Mouse (Mus musculus) heart, embryonic 12.5 days (tissue): ENCODE data around the gene Dmp1. TPM values are rescaled to one million over a fixed set of nuclear protein-coding genes. Genes with fewer than 3 reads are reported as not detected.

Experiments used
- ATAC-seq: fragments of 200-750 bp; cut with Nextera tagmentation; 2 replicates; pipeline ENCODE4 v1.8.0; 2017; ENCODE audit warnings: moderate TSS enrichment, moderate library complexity; ENCODE audit not compliant: insufficient number of reproducible peaks, low FRiP score
- H3K27ac ChIP-seq: fragments of 300-500 bp; sonication (generic); 2 replicates; pipeline ENCODE4 v1.5.1; 2016; ENCODE audit warnings: mild to moderate bottlenecking, moderate library complexity; ENCODE audit not compliant: poor library complexity, severe bottlenecking
- H3K27me3 ChIP-seq: fragments of 300-500 bp; sonication (generic); replicated peaks from 2 replicates; pipeline ENCODE4 v1.6.1; 2016; ENCODE audit warnings: mild to moderate bottlenecking, moderate library complexity
- H3K36me3 ChIP-seq: fragments of 300-500 bp; sonication (generic); 2 replicates; pipeline ENCODE4 v1.6.1; 2016; ENCODE audit warnings: mild to moderate bottlenecking, moderate library complexity
- H3K4me1 ChIP-seq: fragments of 300-500 bp; sonication (generic); replicated peaks from 2 replicates; pipeline ENCODE4 v1.6.1; 2016; ENCODE audit warnings: mild to moderate bottlenecking
- H3K4me2 ChIP-seq: fragments of 300-500 bp; sonication (generic); 2 replicates; pipeline ENCODE4 v1.6.1; 2016; ENCODE audit warnings: mild to moderate bottlenecking, moderate library complexity
- H3K4me3 ChIP-seq: fragments of 300-500 bp; sonication (generic); 2 replicates; pipeline ENCODE4 v1.5.1; 2016; ENCODE audit warnings: mild to moderate bottlenecking
- H3K9ac ChIP-seq: fragments of 300-500 bp; sonication (generic); 2 replicates; pipeline ENCODE4 v1.6.1; 2016; ENCODE audit warnings: mild to moderate bottlenecking, moderate library complexity
- H3K9me3 ChIP-seq: fragments of 300-500 bp; sonication (generic); replicated peaks from 2 replicates; pipeline ENCODE4 v1.6.1; 2016; ENCODE audit warnings: mild to moderate bottlenecking, moderate library complexity
- WGBS: fragments of 180-500 bp; shearing (Covaris S2); methylation state at CpG from one replicate; pipeline ENCODE4 v1.1.7; 2016; 5-methylcytosine and 5-hydroxymethylcytosine counted together
- polyA plus RNA-seq: library from polyadenylated mRNA; unstranded; fragments of >200 nt; fragmentation: Nextera tagmentation; extraction: Ambion mirVana; gene quantifications from 2 replicates; pipeline ENCODE4 v1.2.1, GENCODE M21; 2016

Gene Dmp1
- not detected in 2 replicates for polyA plus RNA-seq

DNA sequence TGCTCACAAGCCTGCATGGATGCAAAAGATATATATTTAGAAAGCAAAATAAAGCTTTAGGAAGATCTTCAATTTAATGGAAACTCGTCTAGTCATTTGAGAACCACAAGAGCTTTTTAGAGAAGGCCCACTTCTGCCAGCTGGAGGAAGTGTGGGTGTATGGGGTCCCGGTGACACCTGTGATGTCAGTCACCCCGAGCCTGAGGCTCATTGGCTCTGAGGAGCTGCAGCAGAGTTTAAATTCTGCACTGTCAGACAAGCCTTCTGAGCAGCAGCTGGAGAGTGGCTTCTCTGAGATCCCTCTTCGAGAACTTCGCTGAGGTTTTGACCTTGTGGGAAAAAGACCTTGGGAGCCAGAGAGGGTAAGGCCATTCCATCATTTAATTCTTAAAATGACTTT, at the start of gene Dmp1:
Dmp1 (plus strand) TSS at position 263 of the 400 bp plus-strand sequence.
- Histone ChIP-seq H3K36me3 (no peaks in the 10 kb centered on the region), H3K9me3 (no peaks in the 10 kb centered on the region), H3K9ac (no peak within 1 kb of the TSS), H3K27ac (no peak within 1 kb of the TSS), H3K27me3 (no peaks in the 10 kb centered on the region), H3K4me1 (no peaks in the 10 kb centered on the region), H3K4me3 (no peak within 1 kb of the TSS), H3K4me2 (no peak within 1 kb of the TSS)
- 63% methylated on average over 5 of the region's 5 CpGs for WGBS
- ATAC-seq = no peak

DNA sequence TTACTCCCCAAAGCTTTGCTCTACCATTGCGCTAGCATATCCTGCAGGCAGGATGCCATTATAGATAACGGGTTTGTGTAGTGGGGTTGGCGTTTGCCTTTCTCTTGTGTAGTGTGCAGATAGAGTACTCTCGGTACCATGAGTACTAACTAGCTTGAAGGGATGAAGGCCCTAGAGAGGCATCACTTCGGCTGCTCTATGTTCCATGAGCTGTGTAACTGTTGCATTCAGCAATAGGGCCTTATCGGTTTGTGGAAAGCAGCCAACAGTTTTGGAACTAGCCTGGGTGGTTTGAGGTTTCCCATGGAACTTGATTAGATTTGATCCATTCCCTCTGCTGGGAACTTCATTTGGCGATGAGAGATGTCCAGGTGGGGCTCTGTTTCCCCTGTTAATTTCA, 44.7 kb upstream of the Dmp1 start:
- no peak overlapping the region for H3K9ac ChIP-seq
- H3K36me3 ChIP-seq = no peaks in the 10 kb centered on the region
- no peak for ATAC-seq
- H3K9me3 ChIP-seq = no peaks in the 10 kb centered on the region
- no peak overlapping the region for H3K4me3 ChIP-seq
- no peak overlapping the region for H3K27ac ChIP-seq
- WGBS = 73% methylated on average over 7 of the region's 7 CpGs
- H3K4me1 ChIP-seq = no peaks in the 10 kb centered on the region
- no peak overlapping the region for H3K4me2 ChIP-seq
- H3K27me3 ChIP-seq = no peaks in the 10 kb centered on the region

DNA sequence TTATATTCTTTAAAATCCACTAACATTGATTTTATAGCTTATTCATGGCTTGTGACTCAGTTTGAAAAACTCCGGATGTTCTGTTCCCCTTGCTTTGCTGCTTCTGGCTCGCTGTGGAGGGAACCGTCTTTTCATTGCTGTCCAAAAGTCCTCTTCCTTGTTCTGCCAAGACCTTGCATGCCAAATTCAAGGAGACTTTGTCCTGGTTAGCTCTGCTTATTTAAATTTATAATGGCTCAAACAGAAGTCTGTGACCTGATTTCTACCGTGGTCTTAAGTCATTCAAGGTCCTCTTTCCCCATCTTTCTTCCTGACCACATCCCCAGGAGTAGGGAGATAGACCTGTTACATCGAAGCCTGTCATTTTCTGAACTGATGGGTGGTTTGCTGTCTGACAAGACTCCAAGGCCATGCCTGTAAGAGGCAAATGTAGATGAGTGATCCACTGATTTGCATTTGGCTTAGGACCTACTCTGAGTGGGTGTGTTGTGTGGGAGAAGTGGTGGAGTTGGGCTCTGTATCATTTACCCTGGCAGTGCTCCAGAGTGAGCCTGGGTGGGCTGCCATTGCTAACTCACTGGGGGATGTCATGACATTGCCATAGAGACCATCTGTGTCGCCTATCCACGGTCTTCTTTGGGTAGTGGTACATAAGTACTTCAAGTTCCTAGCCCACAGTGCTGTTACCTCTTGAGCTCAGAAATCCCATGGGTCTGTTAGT, 43.9 kb upstream of the Dmp1 start:
- H3K9me3 ChIP-seq = no peaks in the 10 kb centered on the region
- H3K9ac ChIP-seq = no peak overlapping the region
- no peaks in the 10 kb centered on the region for H3K27me3 ChIP-seq
- H3K4me3 ChIP-seq = no peak overlapping the region
- no peaks in the 10 kb centered on the region for H3K4me1 ChIP-seq
- no peak overlapping the region for H3K27ac ChIP-seq
- no peak overlapping the region for H3K4me2 ChIP-seq
- WGBS = 69% methylated on average over 7 of the region's 7 CpGs
- H3K36me3 ChIP-seq = no peaks in the 10 kb centered on the region
- ATAC-seq = no peak

DNA sequence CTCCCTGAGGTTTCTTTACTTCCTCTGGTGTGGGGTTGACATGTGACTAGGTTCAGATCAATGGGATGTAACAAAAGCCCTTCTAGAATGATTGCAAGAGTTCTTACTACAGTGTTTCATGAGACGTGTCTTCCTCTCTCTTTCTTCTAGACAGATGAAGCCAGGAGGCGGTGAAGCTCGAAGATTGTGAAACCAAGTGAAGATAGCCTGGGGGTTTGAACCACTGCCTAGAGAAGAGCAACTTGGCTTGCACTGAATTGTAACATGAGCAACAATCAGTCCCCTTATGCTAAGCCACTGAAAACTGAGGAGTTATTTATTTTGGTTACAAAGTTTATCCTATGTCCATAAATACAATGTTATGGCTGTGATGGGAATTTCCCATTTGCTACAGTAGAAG, 41.8 kb upstream of the Dmp1 start:
- Histone ChIP-seq H3K27me3 (no peaks in the 10 kb centered on the region), H3K9ac (no peak overlapping the region)
- no peak for ATAC-seq

GRCm38 (mm10) chr5:104161390-104161789, 41.0 kb upstream of the Dmp1 start:
- H3K27ac ChIP-seq = no peak overlapping the region
- H3K4me3 ChIP-seq = no peak overlapping the region
- no peaks in the 10 kb centered on the region for H3K27me3 ChIP-seq
- ATAC-seq = no peak
- H3K4me1 ChIP-seq = no peaks in the 10 kb centered on the region
- no peaks in the 10 kb centered on the region for H3K9me3 ChIP-seq
- WGBS = 45% methylated on average over 1 of the region's 1 CpGs
- no peaks in the 10 kb centered on the region for H3K36me3 ChIP-seq
- no peak overlapping the region for H3K4me2 ChIP-seq
- no peak overlapping the region for H3K9ac ChIP-seq

More for the DNA sequence above, 41.8 kb upstream of the Dmp1 start:
- no peak overlapping the region for H3K27ac ChIP-seq
- H3K4me3 ChIP-seq = no peak overlapping the region
- no peaks in the 10 kb centered on the region for H3K4me1 ChIP-seq
- no peak overlapping the region for H3K4me2 ChIP-seq
- H3K9me3 ChIP-seq = no peaks in the 10 kb centered on the region
- WGBS = 87% methylated on average over 3 of the region's 3 CpGs
- H3K36me3 ChIP-seq = no peaks in the 10 kb centered on the region

- Histone ChIP-seq H3K27me3 (no peaks in the 10 kb centered on the region), H3K4me3 (no peak overlapping the region), H3K9ac (no peak overlapping the region), H3K4me1 (no peaks in the 10 kb centered on the region), H3K9me3 (no peaks in the 10 kb centered on the region), H3K36me3 (no peaks in the 10 kb centered on the region), H3K4me2 (no peak overlapping the region), H3K27ac (no peak overlapping the region)
- no peak for ATAC-seq
- 79% methylated on average over 4 of the region's 4 CpGs for WGBS
Measured at GRCm38 (mm10) chr5:104163536-104163935, 38.9 kb upstream of the Dmp1 start.

DNA sequence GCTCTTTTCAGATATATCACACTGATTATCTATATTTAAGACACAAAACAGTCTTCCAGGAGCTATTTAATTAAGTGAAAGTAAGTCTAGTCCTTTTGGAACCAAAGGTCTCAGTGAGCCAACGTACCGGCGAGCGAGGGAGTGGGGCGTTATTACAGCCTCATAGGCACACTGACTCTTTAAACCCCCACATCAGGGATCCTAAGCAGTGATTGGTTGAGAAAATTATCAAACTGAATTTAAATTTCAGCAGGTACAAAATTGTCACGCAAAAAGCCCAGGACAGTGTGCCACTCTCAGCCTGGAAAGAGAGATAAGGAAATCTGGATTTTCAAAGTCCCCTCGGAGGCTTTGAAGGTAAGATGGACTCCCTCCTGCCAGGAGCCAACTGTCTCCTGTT, 32.0 kb upstream of the Dmp1 start, which contains the start of gene Dspp:
Dspp (plus strand) TSS at position 301 of the 400 bp plus-strand sequence.
- Histone ChIP-seq H3K9ac (no peak within 1 kb of the TSS), H3K27ac (no peak within 1 kb of the TSS), H3K36me3 (no peaks in the 10 kb centered on the region), H3K4me1 (no peaks in the 10 kb centered on the region), H3K27me3 (no peaks in the 10 kb centered on the region), H3K4me2 (no peak within 1 kb of the TSS), H3K9me3 (no peaks in the 10 kb centered on the region), H3K4me3 (no peak within 1 kb of the TSS)
- 68% methylated on average over 7 of the region's 7 CpGs for WGBS
- no peak for ATAC-seq

- H3K9ac ChIP-seq = no peak overlapping the region
- no peak overlapping the region for H3K27ac ChIP-seq
- H3K9me3 ChIP-seq = peaks cover 14% of the 10 kb centered on the region
- 82% methylated on average over 6 of the region's 6 CpGs for WGBS
- no peaks in the 10 kb centered on the region for H3K27me3 ChIP-seq
- no peaks in the 10 kb centered on the region for H3K36me3 ChIP-seq
- no peak for ATAC-seq
- no peak overlapping the region for H3K4me2 ChIP-seq
- no peak overlapping the region for H3K4me3 ChIP-seq
- H3K4me1 ChIP-seq = no peaks in the 10 kb centered on the region
Measured at GRCm38 (mm10) chr5:104173094-104173493, 29.3 kb upstream of the Dmp1 start.

DNA sequence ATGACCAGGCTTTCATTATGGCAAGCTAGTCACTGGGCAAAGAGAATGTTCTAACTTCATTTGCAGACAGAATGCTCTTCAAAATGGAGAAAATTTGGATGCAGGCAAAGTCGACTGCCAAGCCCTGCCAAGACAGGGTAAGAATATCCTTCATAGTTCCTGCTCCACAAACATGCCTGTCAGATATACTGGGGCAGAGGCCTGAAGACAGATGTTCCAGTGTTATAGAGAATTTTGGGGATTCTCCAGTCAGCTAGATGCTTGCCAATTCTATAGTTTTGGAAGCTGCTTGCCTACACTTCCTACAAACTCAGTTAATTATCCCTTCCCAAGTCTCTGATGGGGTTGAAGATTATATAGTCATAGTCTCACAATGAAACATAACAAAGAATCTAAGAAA, 18.7 kb upstream of the Dmp1 start:
- no peaks in the 10 kb centered on the region for H3K27me3 ChIP-seq
- H3K9me3 ChIP-seq = peaks cover 27% of the 10 kb centered on the region
- ATAC-seq = no peak
- no peak overlapping the region for H3K4me3 ChIP-seq
- no peak overlapping the region for H3K27ac ChIP-seq
- no peaks in the 10 kb centered on the region for H3K4me1 ChIP-seq
- no peak overlapping the region for H3K9ac ChIP-seq
- WGBS = 75% methylated on average over 1 of the region's 1 CpGs
- H3K36me3 ChIP-seq = no peaks in the 10 kb centered on the region
- no peak overlapping the region for H3K4me2 ChIP-seq

DNA sequence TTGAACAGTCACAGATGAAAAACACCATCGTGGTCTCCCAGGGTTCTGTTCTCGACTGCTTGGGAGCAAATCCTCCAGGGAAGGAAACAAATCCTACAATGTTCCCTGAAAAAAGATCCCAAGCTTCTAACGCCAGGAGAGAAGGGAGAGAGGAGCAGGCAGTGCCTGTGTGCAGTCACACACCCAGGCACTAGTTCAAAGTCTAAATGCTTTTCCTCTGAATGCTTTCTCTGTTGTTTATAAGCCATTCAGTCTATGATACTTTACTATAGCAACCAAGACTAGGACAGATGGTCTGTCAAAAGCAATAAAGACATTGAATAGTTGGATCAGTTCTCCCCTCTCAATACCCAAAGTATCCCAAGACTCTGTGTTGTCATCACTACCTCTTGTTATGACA, 15.1 kb upstream of the Dmp1 start:
- ATAC-seq = no peak
- Histone ChIP-seq H3K4me2 (no peak overlapping the region), H3K27ac (no peak overlapping the region), H3K9ac (no peak overlapping the region), H3K36me3 (no peaks in the 10 kb centered on the region), H3K4me3 (no peak overlapping the region), H3K27me3 (no peaks in the 10 kb centered on the region), H3K9me3 (peaks cover 18% of the 10 kb centered on the region; the same call in 1 of the 2 replicates), H3K4me1 (no peaks in the 10 kb centered on the region)
- 71% methylated on average over 3 of the region's 3 CpGs for WGBS

DNA sequence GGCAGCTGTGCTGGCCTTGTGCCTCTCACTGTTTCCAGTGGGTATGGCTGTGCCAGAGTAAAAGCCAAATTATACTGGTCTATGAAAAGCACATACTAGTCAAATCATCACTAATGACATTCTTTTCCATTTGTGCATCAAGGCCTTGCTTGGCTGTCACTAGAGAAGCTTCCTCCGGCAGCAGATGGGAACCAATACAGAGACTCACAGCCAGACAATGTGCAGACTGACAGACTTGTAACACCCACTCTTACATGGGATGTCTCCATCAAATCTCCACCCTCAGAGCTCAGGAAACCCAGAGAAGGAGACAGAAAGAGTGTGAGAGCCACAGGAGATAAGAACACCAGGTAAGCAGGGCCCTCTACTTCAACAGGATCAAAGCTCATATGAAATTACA, 7.3 kb upstream of the Dmp1 start:
- Histone ChIP-seq H3K9me3 (peaks cover 4% of the 10 kb centered on the region; the same call in 1 of the 2 replicates), H3K27me3 (no peaks in the 10 kb centered on the region), H3K4me1 (no peaks in the 10 kb centered on the region), H3K4me3 (no peak overlapping the region), H3K36me3 (no peaks in the 10 kb centered on the region), H3K27ac (no peak overlapping the region), H3K4me2 (no peak overlapping the region), H3K9ac (no peak overlapping the region)
- 89% methylated on average over 1 of the region's 1 CpGs for WGBS
- ATAC-seq = no peak
